Mouse (Mus musculus): ENCODE results near the gene Vps37d.

DNA sequence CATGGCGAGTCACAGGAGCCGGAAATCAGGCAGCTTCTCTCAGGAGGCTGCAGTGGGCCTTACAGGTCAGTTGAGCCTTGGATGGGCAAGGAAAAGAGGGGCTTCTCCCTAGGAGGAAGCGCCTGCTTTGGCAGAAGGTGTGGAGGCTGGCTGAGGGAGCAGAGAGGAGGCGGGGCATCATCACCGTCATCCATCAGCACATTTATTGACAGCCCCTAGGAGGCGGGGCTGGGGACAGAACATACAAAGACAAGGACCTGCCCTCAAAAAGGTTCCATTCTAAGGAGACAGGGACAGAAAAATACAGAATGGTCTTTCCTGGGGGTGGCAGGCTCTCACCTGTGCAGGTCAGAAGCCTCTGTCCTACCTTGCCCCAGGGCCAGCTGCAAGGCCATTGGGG, 5.3 kb downstream of the Vps37d start:
- no peak for TF ChIP-seq GATA1 (IDR thresholded peaks at IDR 0.05; ENCODE audit: borderline replicate concordance, low read length)
- TF ChIP-seq FLI1 (IDR thresholded peaks at IDR 0.05; ENCODE audit: low read length) = no peak

Data from megakaryocyte, embryonic 14.5 days (primary cell).